Mouse (Mus musculus) adrenal gland, postnatal 25 days (tissue): Measurements from ENCODE around the gene Usp44. TPM values are rescaled to one million over a fixed set of nuclear protein-coding genes. Genes with fewer than 3 reads are reported as not detected.

ENCODE experiments used
- total RNA-seq: library from RNA; stranded (reverse); gene quantifications from 2 replicates; pipeline ENCODE4 v1.2.3, GENCODE M21; 2021

Usp44 gene
- total RNA-seq, 1 experiment from 2014 or later = not detected

Other genes starting within 250 kb of the Usp44 start
- 14.6 and 17.7 TPM in 2 replicates for gene Snrpf, start 241.8 kb upstream of the Usp44 start, total RNA-seq
- 12.8 and 13.2 TPM in 2 replicates for gene Ntn4, start 190.9 kb upstream of the Usp44 start, total RNA-seq
- 196 and 228 TPM in 2 replicates for gene Metap2, start 65.5 kb downstream of the Usp44 start, total RNA-seq
- gene Vezt, start 204.3 kb downstream of the Usp44 start, total RNA-seq = 16.8 and 24.9 TPM in 2 replicates
- 6.3 and 8.4 TPM in 2 replicates for gene Fgd6, start 204.4 kb downstream of the Usp44 start, total RNA-seq